Mouse (Mus musculus) layer of hippocampus, adult 2 months (tissue): ENCODE results near the gene Rnf121. TPM values are rescaled to one million over a fixed set of nuclear protein-coding genes. Genes with fewer than 3 reads are reported as not detected.

Source experiments
- DNase-seq, 2 experiments: peaks; one replicate each; pipeline ENCODE4 v3.0.0; 2022; ENCODE audit warnings: low spot score in 2 of 2
- H3K27ac ChIP-seq: fragments of 200-600 bp; 2 replicates; pipeline ENCODE4 v1.8.1; 2022
- H3K4me3 ChIP-seq: fragments of 200-600 bp; 2 replicates; pipeline ENCODE4 v1.8.1; 2022; ENCODE audit warnings: mild to moderate bottlenecking
- CTCF ChIP-seq: fragments of 200-600 bp; conservative IDR thresholded peaks from 2 replicates; pipeline ENCODE4 v1.8.1; 2022; ENCODE audit warnings: antibody characterized with exemption, mild to moderate bottlenecking, moderate library complexity
- total RNA-seq, 2 experiments: library from RNA; stranded (reverse); gene quantifications; 2 replicates each; pipeline ENCODE4 v1.2.3; 2021

Rnf121 gene
- total RNA-seq, 2 experiments from 2014 or later, result 44.3 to 47.4 TPM

DNA sequence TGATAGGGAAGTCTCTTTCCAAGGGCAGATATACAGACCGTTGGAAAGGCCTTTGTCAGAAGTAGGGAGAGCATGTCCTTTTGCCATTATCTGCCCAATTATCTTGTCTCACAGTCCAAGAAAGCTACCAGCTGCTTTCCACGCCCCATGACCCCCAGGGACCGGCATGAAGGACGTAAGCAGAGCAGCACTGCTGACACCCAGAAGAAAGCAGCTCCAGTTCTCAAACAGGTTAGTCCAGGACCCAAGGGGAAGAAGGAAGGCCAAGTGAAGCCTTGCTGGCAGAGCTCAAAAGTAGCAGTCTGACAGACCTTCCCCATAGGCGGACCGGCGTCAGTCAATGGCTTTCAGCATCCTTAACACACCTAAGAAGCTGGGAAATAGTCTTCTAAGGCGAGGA lies 51.9 kb downstream of the Rnf121 start:
- no peak overlapping the region for H3K4me3 ChIP-seq
- no peak overlapping the region for H3K27ac ChIP-seq
- DNase-seq, result no peak
- TF ChIP-seq CTCF, result no peak

DNA sequence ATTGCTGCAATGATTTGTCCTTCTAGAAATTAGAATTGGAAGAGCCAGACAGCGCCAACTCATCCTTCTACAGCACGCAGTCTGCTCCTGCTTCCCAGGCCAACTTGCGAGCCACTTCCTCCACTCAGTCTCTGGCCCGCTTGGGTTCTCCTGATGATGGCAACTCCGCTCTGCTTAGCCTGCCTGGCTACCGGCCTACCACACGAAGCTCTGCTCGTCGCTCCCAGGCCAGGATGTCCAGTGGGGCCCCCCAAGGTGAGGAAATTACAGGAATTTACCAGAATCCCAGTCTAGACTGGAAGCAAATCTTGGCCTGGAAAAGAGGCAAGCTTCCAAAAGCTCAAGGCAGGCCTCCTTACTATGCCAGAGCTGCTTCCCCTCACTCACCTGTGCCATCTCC lies 53.4 kb downstream of the Rnf121 start:
- H3K4me3 ChIP-seq, result no peak overlapping the region
- peak overlapping the region; percentile 84 for H3K27ac ChIP-seq
- DNase-seq, result no peak
- no peak for TF ChIP-seq CTCF

DNA sequence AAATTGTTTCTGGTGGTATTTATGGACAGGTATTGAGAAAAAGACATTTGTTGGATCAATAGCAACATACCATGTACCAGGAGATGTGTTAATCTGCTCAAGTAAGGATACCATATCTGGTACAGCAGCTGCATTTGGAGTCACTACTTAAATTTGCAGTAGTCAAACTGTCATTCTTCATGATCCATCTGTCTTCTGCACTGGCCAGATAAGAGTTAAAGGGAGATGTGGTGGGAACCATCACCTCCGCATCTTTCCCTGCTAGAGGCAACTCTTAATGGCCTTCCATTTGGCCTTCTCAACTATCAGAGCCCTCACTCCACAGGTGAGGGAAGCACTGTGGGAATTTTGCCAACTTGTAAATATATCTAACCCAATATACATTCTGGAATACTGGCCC lies 58.7 kb downstream of the Rnf121 start:
- Histone ChIP-seq H3K4me3 (no peak overlapping the region), H3K27ac (peak overlapping the region; percentile 4; the same call in 1 of the 2 replicates)
- TF ChIP-seq CTCF, result no peak
- no peak for DNase-seq

DNA sequence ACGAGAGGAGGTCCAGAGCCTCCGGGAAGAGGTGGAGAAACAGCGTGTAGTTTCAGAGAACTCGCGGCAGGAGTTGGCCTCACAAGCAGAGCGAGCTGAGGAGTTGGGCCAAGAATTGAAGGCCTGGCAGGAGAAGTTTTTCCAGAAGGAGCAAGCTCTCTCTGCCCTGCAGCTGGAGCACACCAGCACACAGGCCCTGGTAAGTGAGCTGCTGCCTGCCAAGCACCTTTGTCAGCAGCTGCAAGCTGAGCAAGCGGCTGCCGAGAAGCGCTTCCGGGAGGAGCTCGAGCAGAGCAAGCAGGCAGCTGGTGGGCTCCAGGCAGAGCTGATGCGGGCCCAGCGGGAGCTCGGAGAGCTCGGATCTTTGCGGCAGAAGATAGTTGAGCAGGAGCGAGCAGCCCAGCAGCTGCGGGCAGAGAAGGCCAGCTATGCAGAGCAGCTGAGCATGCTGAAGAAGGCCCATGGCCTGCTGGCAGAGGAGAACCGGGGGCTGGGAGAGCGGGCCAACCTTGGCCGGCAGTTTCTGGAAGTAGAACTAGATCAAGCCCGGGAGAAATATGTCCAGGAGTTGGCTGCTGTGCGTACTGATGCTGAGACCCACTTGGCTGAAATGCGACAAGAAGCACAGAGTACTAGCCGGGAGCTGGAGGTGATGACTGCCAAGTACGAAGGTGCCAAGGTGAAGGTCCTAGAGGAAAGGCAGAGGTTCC lies 64.2 kb downstream of the Rnf121 start:
- Histone ChIP-seq H3K4me3 (peak overlapping the region; percentile 1; the same call in 1 of the 2 replicates), H3K27ac (peak overlapping the region; percentile 86)
- no peak for TF ChIP-seq CTCF
- peak in 1 of 2 experiments; percentile 55 for DNase-seq

DNA sequence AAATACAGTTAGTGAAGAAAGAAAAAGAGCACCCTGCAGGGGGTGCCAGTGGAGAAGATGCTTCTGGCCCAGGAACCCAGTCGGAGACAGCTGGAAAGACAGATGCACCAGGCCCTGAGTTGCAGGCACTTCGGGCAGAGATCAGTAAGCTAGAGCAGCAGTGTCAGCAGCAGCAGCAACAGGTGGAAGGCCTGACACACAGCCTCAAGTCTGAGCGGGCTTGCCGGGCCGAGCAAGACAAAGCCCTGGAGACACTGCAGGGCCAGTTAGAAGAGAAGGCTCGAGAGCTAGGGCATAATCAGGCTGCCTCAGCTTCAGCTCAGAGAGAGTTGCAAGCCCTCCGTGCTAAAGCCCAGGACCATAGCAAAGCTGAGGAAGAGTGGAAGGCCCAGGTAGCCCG lies 65.0 kb downstream of the Rnf121 start:
- DNase-seq, result peak in 1 of 2 experiments; percentile 14
- no peak overlapping the region for H3K4me3 ChIP-seq
- peak overlapping the region; percentile 86 for H3K27ac ChIP-seq
- TF ChIP-seq CTCF, result peak; percentile 34; the same call in 1 of the 2 replicates

DNA sequence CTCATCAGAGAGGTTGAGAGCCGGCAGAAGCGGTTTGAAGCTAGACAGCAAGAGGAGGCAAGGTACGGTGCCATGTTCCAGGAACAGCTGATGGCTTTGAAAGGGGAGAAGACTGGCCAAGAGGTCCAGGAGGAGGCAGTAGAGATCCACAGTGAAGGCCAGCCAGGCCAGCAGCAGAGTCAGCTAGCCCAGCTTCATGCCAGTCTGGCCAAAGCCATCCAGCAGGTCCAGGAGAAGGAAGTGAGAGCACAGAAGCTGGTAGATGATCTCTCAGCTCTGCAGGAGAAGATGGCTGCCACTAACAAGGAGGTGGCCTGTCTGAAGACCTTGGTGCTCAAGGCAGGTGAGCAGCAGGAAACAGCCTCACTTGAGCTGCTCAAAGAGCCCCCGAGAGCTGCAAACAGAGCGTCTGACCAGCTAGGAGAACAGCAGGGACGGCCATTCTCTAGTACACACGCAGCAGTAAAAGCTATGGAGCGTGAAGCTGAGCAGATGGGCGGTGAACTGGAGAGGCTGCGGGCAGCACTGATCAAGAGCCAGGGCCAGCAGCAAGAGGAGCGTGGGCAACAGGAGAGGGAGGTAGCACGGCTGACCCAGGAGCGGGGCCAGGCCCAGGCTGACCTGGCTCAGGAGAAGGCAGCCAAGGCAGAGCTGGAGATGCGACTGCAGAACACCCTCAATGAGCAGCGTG lies 65.7 kb downstream of the Rnf121 start:
- TF ChIP-seq CTCF, result peak; percentile 30; the same call in 1 of the 2 replicates
- peak overlapping the region; percentile 86 for H3K27ac ChIP-seq
- DNase-seq, result no peak
- H3K4me3 ChIP-seq, result no peak overlapping the region

DNA sequence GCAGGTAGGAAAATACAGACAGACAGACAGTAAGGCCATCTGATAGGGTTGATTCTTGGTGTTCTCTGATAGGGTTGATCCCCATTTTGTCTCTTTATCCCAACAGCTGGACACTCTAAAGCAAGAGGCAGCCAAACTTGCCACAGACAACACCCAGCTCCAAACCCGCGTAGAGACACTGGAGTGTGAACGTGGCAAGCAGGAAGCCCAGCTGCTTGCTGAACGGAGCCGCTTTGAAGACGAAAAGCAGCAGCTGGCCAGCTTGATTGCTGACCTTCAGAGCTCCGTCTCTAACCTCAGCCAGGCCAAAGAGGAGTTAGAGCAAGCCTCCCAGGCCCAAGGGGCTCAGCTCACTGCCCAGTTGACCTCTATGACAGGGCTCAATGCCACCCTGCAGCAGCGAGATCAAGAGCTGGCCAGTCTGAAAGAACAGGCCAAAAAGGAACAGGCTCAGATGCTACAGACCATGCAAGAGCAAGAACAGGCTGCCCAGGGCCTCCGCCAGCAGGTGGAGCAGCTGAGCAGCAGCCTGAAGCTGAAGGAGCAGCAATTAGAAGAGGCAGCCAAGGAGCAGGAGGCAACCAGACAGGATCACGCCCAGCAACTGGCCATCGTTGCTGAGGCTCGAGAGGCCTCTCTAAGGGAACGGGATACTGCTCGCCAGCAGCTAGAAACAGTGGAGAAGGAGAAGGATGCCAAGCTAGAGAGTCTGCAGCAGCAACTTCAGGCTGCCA lies 66.9 kb downstream of the Rnf121 start:
- Histone ChIP-seq H3K4me3 (no peak overlapping the region), H3K27ac (peak overlapping the region; percentile 86)
- peak; percentile 86 to 91 for DNase-seq
- TF ChIP-seq CTCF, result peak; percentile 99

DNA sequence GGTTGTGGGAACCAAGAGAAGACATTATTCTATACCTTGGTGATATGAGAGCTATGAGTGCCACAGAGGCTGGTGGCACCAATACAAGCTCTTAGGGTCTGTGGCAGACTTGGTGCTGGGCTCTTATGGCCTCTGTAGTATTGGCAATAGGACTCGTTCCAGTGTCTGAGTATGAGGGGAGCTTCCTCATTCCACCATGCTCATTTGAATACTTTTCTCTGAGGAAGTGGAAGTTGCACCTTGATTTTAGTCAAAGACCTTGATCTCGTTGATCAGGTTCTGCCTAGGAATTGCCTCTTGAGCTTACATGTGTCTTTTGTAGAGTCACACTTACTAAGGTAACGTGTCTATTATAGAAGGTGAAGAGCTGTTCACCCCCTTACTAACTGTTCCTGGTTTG lies 71.0 kb downstream of the Rnf121 start:
- no peak overlapping the region for H3K4me3 ChIP-seq
- no peak overlapping the region for H3K27ac ChIP-seq
- DNase-seq, result no peak
- TF ChIP-seq CTCF, result no peak

DNA sequence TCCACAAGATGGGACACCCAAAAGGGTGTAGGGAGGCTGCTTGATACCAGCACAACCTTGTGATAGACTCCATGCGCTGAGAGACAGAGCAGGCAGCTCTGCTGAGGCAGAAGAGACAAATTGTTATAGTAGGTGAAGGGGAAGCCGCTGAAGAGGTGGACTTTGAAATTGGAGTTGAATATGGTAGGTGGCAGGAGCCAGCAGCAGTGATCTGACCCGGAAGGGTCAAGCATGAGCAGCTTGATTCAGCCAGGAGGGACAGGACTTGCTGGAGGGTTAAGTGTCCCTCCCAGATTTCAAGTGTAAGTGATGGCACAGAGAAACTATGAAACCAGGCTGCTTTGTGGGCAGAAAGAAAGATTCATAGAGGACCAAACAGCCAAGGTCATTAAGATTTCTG lies 80.2 kb downstream of the Rnf121 start:
- TF ChIP-seq CTCF, result no peak
- no peak overlapping the region for H3K27ac ChIP-seq
- DNase-seq, result no peak
- no peak overlapping the region for H3K4me3 ChIP-seq

DNA sequence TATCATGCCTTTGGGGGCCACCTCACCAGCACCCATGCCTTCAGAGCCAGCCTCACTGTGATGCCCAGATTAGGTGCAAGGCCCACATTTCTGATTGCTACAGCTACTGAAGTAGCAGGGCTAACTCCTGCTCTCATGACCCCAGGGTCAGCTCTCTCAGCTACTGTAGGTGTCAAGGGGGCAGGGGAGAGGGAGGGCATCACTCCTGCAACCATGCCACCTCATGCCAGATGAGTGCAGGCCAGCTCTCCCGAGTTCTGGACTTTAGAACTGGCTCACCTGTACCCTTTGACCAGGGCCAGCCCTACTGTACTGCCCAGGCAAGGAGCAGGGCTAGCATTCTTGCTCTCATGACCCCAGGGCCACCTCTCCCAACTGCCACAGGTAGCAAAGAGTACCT lies 82.5 kb downstream of the Rnf121 start:
- H3K27ac ChIP-seq, result no peak overlapping the region
- no peak for TF ChIP-seq CTCF
- no peak for DNase-seq
- no peak overlapping the region for H3K4me3 ChIP-seq

DNA sequence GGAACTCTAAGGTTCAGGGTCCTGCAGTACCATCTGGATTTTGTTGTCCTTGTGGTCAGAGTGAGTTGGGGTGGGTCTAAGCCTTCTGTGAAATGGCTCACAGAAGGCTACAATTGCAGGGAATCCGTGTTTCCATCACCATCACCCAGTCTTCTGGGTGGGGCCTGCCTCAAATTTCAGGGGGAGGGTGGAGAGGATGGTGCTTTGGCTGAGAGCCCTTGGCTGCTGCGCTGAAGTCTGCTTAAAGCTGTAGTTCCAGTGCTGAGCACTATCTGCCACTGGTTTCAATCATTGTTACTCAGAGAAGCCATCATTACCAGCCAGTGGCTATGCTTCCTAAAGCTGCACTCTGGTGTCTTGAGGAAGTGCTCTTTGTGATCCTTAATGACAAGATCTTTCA lies 90.8 kb downstream of the Rnf121 start:
- H3K27ac ChIP-seq, result peak overlapping the region; percentile 28; the same call in 1 of the 2 replicates
- DNase-seq, result peak in 1 of 2 experiments; percentile 36
- peak; percentile 36 for TF ChIP-seq CTCF
- H3K4me3 ChIP-seq, result 0 out of 2 replicates have a peak overlapping the region, but pooled peaks have one; percentile 4

DNA sequence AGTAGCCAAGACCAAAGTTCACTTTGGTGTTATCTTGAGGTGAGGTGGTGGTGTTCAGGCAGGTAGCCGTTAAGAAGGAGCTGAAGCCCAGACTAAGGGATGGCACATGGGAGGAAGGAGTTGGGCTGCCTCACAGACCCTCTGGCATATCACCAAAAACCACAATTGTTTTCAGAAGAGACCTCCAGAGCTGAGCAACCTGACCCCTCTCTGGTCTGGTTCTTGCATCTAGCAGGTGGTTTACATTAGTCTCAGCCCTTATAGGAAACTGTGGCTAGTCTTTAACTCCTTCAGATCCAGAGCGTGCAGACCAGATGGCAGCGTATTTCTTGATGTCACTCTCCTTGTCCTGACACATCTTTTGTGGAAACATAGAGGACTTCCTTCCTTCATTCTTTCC lies 91.5 kb downstream of the Rnf121 start:
- H3K4me3 ChIP-seq, result no peak overlapping the region
- H3K27ac ChIP-seq, result no peak overlapping the region
- no peak for TF ChIP-seq CTCF
- no peak for DNase-seq

DNA sequence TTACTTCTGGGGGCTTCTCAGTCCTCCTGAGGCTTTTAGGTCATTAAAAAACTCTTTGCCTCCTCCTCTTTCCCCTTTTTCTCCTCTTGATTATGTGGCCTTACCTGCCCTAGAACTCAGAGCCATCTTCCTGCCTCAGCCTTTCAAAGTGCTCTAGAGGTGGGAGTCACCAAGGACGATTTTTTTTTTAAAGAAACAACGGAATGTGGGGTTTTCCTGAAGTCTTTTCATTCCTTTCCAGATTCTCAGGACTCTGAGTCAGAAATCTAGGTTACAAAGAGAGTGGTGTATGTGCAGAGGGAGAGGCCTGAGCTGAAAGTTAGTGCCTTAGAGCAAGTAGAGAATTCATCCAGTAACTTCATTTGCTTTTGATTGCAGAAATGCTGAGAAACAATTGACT lies 93.5 kb downstream of the Rnf121 start:
- Histone ChIP-seq H3K27ac (peak overlapping the region; percentile 99), H3K4me3 (peak overlapping the region; percentile 82)
- no peak for TF ChIP-seq CTCF
- no peak for DNase-seq
